Mouse (Mus musculus): ENCODE measurements around the gene Pmfbp1. TPM values are rescaled to one million over a fixed set of nuclear protein-coding genes. Genes with fewer than 3 reads are reported as not detected.
"Not testable (repeated sequence)": the region's sequence is repeated elsewhere in the genome, so short reads cannot be mapped to it uniquely, and the experiment has no call there.

Pmfbp1 gene
- polyA plus RNA-seq (2015; fragmentation: Nextera tagmentation; extraction: Ambion mirVana) = 1.5 and 1.6 TPM in 2 replicates

- no peak for ATAC-seq (ENCODE audit: low read depth)
These were observed at the start of gene Pmfbp1 for GRCm38 (mm10) chr8:109493727-109494126. Gene Pmfbp1 (plus strand): TSS chr8:109494027.

GRCm38 (mm10) chr8:109446896-109447295, 46.9 kb upstream of the Pmfbp1 start:
- WGBS = 25% methylated on average over 7 of the region's 7 CpGs
- H3K4me2 ChIP-seq; H3K27ac ChIP-seq (replicated peaks); H3K9me3 ChIP-seq; H3K4me1 ChIP-seq (replicated peaks); H3K36me3 ChIP-seq; H3K4me3 ChIP-seq; ATAC-seq (ENCODE audit: low read depth); H3K27me3 ChIP-seq; H3K9ac ChIP-seq: not testable (repeated sequence)

More at GRCm38 (mm10) chr8:109493727-109494126, at the start of gene Pmfbp1:
- Histone ChIP-seq H3K9me3 (no peaks in the 10 kb centered on the region), H3K27me3 (no peaks in the 10 kb centered on the region), H3K36me3 (no peaks in the 10 kb centered on the region), H3K4me1 (replicated peaks) (peaks cover 5% of the 10 kb centered on the region; the same call in 1 of the 2 replicates), H3K4me2 (no peak within 1 kb of the TSS), H3K9ac (no peak within 1 kb of the TSS), H3K27ac (replicated peaks) (no peak within 1 kb of the TSS), H3K4me3 (no peak within 1 kb of the TSS)
- 92% methylated on average over 6 of the region's 6 CpGs for WGBS

GRCm38 (mm10) chr8:109451000-109451399, 42.8 kb upstream of the Pmfbp1 start:
- H3K4me1 ChIP-seq (replicated peaks) = peaks cover 5% of the 10 kb centered on the region
- no peaks in the 10 kb centered on the region for H3K27me3 ChIP-seq
- no peak overlapping the region for H3K4me2 ChIP-seq
- H3K9me3 ChIP-seq = no peaks in the 10 kb centered on the region
- H3K36me3 ChIP-seq = no peaks in the 10 kb centered on the region
- 58% methylated on average over 7 of the region's 7 CpGs for WGBS
- H3K27ac ChIP-seq (replicated peaks) = no peak overlapping the region
- no peak overlapping the region for H3K4me3 ChIP-seq
- ATAC-seq (ENCODE audit: low read depth) = no peak
- H3K9ac ChIP-seq = no peak overlapping the region

- H3K36me3 ChIP-seq = no peaks in the 10 kb centered on the region
- H3K27ac ChIP-seq (replicated peaks) = no peak overlapping the region
- H3K27me3 ChIP-seq = no peaks in the 10 kb centered on the region
- no peak overlapping the region for H3K4me3 ChIP-seq
- H3K9ac ChIP-seq = no peak overlapping the region
- 74% methylated on average over 2 of the region's 2 CpGs for WGBS
- no peak overlapping the region for H3K4me2 ChIP-seq
- peaks cover 16% of the 10 kb centered on the region for H3K4me1 ChIP-seq (replicated peaks)
- no peaks in the 10 kb centered on the region for H3K9me3 ChIP-seq
- no peak for ATAC-seq (ENCODE audit: low read depth)
These were observed 38.7 kb upstream of the Pmfbp1 start for GRCm38 (mm10) chr8:109455113-109455512.

GRCm38 (mm10) chr8:109457387-109457786, 36.4 kb upstream of the Pmfbp1 start:
- H3K36me3 ChIP-seq = no peaks in the 10 kb centered on the region
- 44% methylated on average over 8 of the region's 8 CpGs for WGBS
- no peak overlapping the region for H3K4me2 ChIP-seq
- H3K27me3 ChIP-seq = no peaks in the 10 kb centered on the region
- H3K4me3 ChIP-seq = no peak overlapping the region
- ATAC-seq (ENCODE audit: low read depth) = no peak
- no peak overlapping the region for H3K27ac ChIP-seq (replicated peaks)
- H3K4me1 ChIP-seq (replicated peaks) = peaks cover 12% of the 10 kb centered on the region; the same call in 1 of the 2 replicates
- H3K9ac ChIP-seq = no peak overlapping the region
- no peaks in the 10 kb centered on the region for H3K9me3 ChIP-seq

- Histone ChIP-seq H3K4me2 (0 out of 2 replicates have a peak overlapping the region, but pooled peaks have one; percentile 16), H3K9ac (no peak overlapping the region), H3K4me1 (replicated peaks) (peaks cover 24% of the 10 kb centered on the region), H3K27me3 (no peaks in the 10 kb centered on the region), H3K9me3 (no peaks in the 10 kb centered on the region), H3K4me3 (no peak overlapping the region), H3K27ac (replicated peaks) (no peak overlapping the region), H3K36me3 (no peaks in the 10 kb centered on the region)
- ATAC-seq (ENCODE audit: low read depth) = peak; percentile 54; the same call in 1 of the 2 replicates
- 59% methylated on average over 12 of the region's 12 CpGs for WGBS
These were observed 35.2 kb upstream of the Pmfbp1 start for GRCm38 (mm10) chr8:109458580-109458979.

GRCm38 (mm10) chr8:109463075-109463474, 30.8 kb upstream of the Pmfbp1 start:
- whole genome bisulfite sequencing = 38% methylated on average over 2 of the region's 2 CpGs
- no peak overlapping the region for H3K4me2 ChIP-seq
- H3K4me1 ChIP-seq (replicated peaks) = peaks cover 60% of the 10 kb centered on the region
- H3K36me3 ChIP-seq = no peaks in the 10 kb centered on the region
- peak overlapping the region; percentile 95 for H3K27ac ChIP-seq (replicated peaks)
- peak overlapping the region; percentile 12; the same call in 1 of the 2 replicates for H3K9ac ChIP-seq
- ATAC-seq (ENCODE audit: low read depth) = no peak
- H3K4me3 ChIP-seq = no peak overlapping the region
- H3K27me3 ChIP-seq = no peaks in the 10 kb centered on the region
- H3K9me3 ChIP-seq = no peaks in the 10 kb centered on the region

- WGBS = 8% methylated on average over 13 of the region's 13 CpGs
- peak; percentile 32 for ATAC-seq (ENCODE audit: low read depth)
- Histone ChIP-seq H3K27me3 (no peaks in the 10 kb centered on the region), H3K36me3 (no peaks in the 10 kb centered on the region), H3K27ac (replicated peaks) (peak overlapping the region; percentile 95), H3K4me1 (replicated peaks) (peaks cover 64% of the 10 kb centered on the region), H3K4me3 (0 out of 2 replicates have a peak overlapping the region, but pooled peaks have one; percentile 15), H3K4me2 (peak overlapping the region; percentile 51), H3K9me3 (no peaks in the 10 kb centered on the region), H3K9ac (peak overlapping the region; percentile 41)
These were observed 30.0 kb upstream of the Pmfbp1 start for GRCm38 (mm10) chr8:109463677-109464313.

GRCm38 (mm10) chr8:109464451-109464891, 29.4 kb upstream of the Pmfbp1 start:
- Histone ChIP-seq H3K4me1 (replicated peaks) (peaks cover 70% of the 10 kb centered on the region), H3K27me3 (no peaks in the 10 kb centered on the region), H3K9me3 (no peaks in the 10 kb centered on the region), H3K9ac (peak overlapping the region; percentile 41), H3K27ac (replicated peaks) (peak overlapping the region; percentile 95), H3K4me2 (peak overlapping the region; percentile 51), H3K4me3 (peak overlapping the region; percentile 15), H3K36me3 (no peaks in the 10 kb centered on the region)
- peak; percentile 65 for ATAC-seq (ENCODE audit: low read depth)
- 17% methylated on average over 15 of the region's 15 CpGs for WGBS

- Histone ChIP-seq H3K36me3 (no peaks in the 10 kb centered on the region), H3K9me3 (no peaks in the 10 kb centered on the region), H3K4me1 (replicated peaks) (peaks cover 75% of the 10 kb centered on the region), H3K27me3 (no peaks in the 10 kb centered on the region), H3K9ac (no peak overlapping the region), H3K27ac (replicated peaks) (peak overlapping the region; percentile 95), H3K4me2 (0 out of 2 replicates have a peak overlapping the region, but pooled peaks have one; percentile 51), H3K4me3 (no peak overlapping the region)
- WGBS = 63% methylated on average over 3 of the region's 3 CpGs
- ATAC-seq (ENCODE audit: low read depth) = no peak
These were observed 28.8 kb upstream of the Pmfbp1 start for GRCm38 (mm10) chr8:109465056-109465455.

- no peak overlapping the region for H3K4me3 ChIP-seq
- peak overlapping the region; percentile 95 for H3K27ac ChIP-seq (replicated peaks)
- H3K27me3 ChIP-seq = no peaks in the 10 kb centered on the region
- 0 out of 2 replicates have a peak overlapping the region, but pooled peaks have one; percentile 26 for H3K9ac ChIP-seq
- no peak overlapping the region for H3K4me2 ChIP-seq
- H3K36me3 ChIP-seq = no peaks in the 10 kb centered on the region
- ATAC-seq (ENCODE audit: low read depth) = no peak
- 61% methylated on average over 3 of the region's 3 CpGs for WGBS
- peaks cover 79% of the 10 kb centered on the region for H3K4me1 ChIP-seq (replicated peaks)
- no peaks in the 10 kb centered on the region for H3K9me3 ChIP-seq
These were observed 28.1 kb upstream of the Pmfbp1 start for GRCm38 (mm10) chr8:109465761-109466160.

- Histone ChIP-seq H3K4me1 (replicated peaks) (peaks cover 92% of the 10 kb centered on the region), H3K4me3 (no peak overlapping the region), H3K27me3 (no peaks in the 10 kb centered on the region), H3K36me3 (no peaks in the 10 kb centered on the region), H3K9ac (no peak overlapping the region), H3K9me3 (no peaks in the 10 kb centered on the region), H3K27ac (replicated peaks) (no peak overlapping the region), H3K4me2 (no peak overlapping the region)
- no peak for ATAC-seq (ENCODE audit: low read depth)
- 40% methylated on average over 5 of the region's 5 CpGs for WGBS
These were observed 26.3 kb upstream of the Pmfbp1 start for GRCm38 (mm10) chr8:109467516-109467915.
